Mouse (Mus musculus): ENCODE measurements around the gene Dtd1. TPM values are rescaled to one million over a fixed set of nuclear protein-coding genes. Genes with fewer than 3 reads are reported as not detected.
A peak's percentile ranks its signal among the peaks of the same experiment; 100 is the strongest.

The Dtd1 gene
- total RNA-seq, 2 experiments from 2014 or later, result 57.8 to 70.1 TPM

GRCm38 (mm10) chr2:144791671-144792294 is 192.1 kb downstream of the Dtd1 start:
- intact Hi-C loops (cut with DNase I), result no loop called here
- DNase-seq (ENCODE audit: low spot score in 2 of 2), result peak; percentile 33 to 44

GRCm38 (mm10) chr2:144797515-144797914 is 197.8 kb downstream of the Dtd1 start:
- DNase-seq (ENCODE audit: low spot score in 2 of 2), result no peak
- intact Hi-C loops (cut with DNase I), result no loop called here

GRCm38 (mm10) chr2:144807766-144808754 is 208.4 kb downstream of the Dtd1 start:
- intact Hi-C loops (cut with DNase I), result no loop called here
- DNase-seq (ENCODE audit: low spot score in 2 of 2), result no peak

Small RNAs within 50 kb of the gene (microRNA-seq; reads per million reads assigned to microRNA genes)
- gene Gm24823, result not detected

Other genes with a start within 250 kb of the Dtd1 start
- 10 to 100 TPM; 35.6 to 39.5 TPM for gene Kat14, start 230.9 kb upstream of the Dtd1 start, total RNA-seq (2021)
- gene Pet117, start 230.9 kb upstream of the Dtd1 start, total RNA-seq (2021), result 1 to 10 TPM; 7.3 to 8.1 TPM
- gene Dzank1, start 72.5 kb upstream of the Dtd1 start, total RNA-seq (2021), result 100 to 1,000 TPM; 150 to 152 TPM
- gene Polr3f, start 72.2 kb upstream of the Dtd1 start, total RNA-seq (2021), result 10 to 100 TPM; 21.1 to 27.7 TPM
- gene Rbbp9, start 49.0 kb upstream of the Dtd1 start, total RNA-seq (2021), result 10 to 100 TPM; 29.2 to 30.0 TPM
- 10 to 100 TPM; 44.7 to 46.3 TPM for gene Sec23b, start 43.7 kb upstream of the Dtd1 start, total RNA-seq (2021)
- gene Smim26, start 5.8 kb upstream of the Dtd1 start, total RNA-seq (2021), result 10 to 100 TPM; 45.1 to 54.0 TPM
- gene Scp2d1, start 223.8 kb downstream of the Dtd1 start, total RNA-seq (2021), result not detected